Mouse (Mus musculus): Measurements from ENCODE around the gene Celsr1. TPM values are rescaled to one million over a fixed set of nuclear protein-coding genes. Genes with fewer than 3 reads are reported as not detected.

Gene Celsr1
- polyA plus RNA-seq, 1 experiment = 40.0 TPM

DNA sequence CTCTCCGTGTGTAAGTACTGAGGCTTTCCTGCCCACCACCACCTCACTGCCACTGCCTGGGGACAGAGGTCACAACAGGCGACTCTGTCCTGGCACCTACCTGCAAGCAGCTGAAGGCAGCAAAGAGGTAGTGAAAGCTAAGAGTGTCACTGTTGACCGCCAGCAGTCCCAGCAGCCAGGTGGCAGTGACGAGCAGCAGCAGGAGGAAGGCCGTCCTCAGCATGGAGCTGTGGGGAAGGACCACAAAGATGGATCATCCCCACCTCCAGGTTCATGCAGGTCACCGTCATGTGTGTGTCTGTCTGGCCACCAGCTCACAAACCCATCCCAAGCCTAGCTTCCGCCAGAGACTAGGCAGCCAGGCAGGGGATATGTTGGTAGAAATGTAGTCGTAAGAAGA, 129.8 kb downstream of the Celsr1 start:
- Histone ChIP-seq H3K4me1 (replicated peaks; ENCODE audit: control insufficient read depth, insufficient read depth, low read length) (peaks cover 4% of the 10 kb centered on the region), H3K36me3 (ENCODE audit: control insufficient read depth, insufficient read depth, low read length) (no peaks in the 10 kb centered on the region), H3K27me3 (ENCODE audit: control insufficient read depth, insufficient read depth, low read length) (no peaks in the 10 kb centered on the region), H3K27ac (ENCODE audit: control insufficient read depth, insufficient read depth, low read length) (no peak overlapping the region), H3K4me3 (ENCODE audit: control insufficient read depth, insufficient read depth, low read length) (no peak overlapping the region)
- WGBS = 91% methylated on average over 8 of the region's 8 CpGs
- no peak for DNase-seq
- TF ChIP-seq POLR2A (IDR thresholded peaks at IDR 0.05; ENCODE audit: control insufficient read depth, extremely low read depth, insufficient read depth, low read length, poor library complexity) = no peak
- TF ChIP-seq CTCF (IDR thresholded peaks at IDR 0.05; ENCODE audit: borderline replicate concordance, control insufficient read depth, extremely low read depth, insufficient read depth, low read length, poor library complexity) = peak; percentile 11; the same call in 1 of the 2 replicates

DNA sequence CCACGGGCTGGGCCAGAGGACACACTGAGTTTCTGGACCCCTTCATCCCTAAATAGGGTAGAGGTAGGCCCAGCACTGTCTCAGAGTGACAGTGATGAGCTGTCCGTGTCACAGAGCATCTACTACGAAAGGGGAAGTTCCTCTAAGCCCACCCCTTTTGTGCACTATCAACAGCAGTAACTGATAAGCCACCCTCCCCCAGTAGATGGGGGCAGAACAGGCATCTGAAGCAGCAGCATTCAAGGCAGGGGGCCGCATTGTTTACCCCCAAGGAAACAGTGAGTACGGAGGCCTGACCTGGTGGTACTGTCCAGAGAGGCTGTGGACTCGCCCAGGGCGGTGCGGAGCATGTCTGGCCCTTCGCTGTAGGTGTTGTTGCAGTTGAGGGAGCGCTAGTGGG, 131.1 kb downstream of the Celsr1 start:
- Histone ChIP-seq H3K4me3 (ENCODE audit: control insufficient read depth, insufficient read depth, low read length) (no peak overlapping the region), H3K36me3 (ENCODE audit: control insufficient read depth, insufficient read depth, low read length) (no peaks in the 10 kb centered on the region; the same call in 1 of the 2 replicates), H3K4me1 (replicated peaks; ENCODE audit: control insufficient read depth, insufficient read depth, low read length) (no peaks in the 10 kb centered on the region), H3K27ac (ENCODE audit: control insufficient read depth, insufficient read depth, low read length) (no peak overlapping the region), H3K27me3 (ENCODE audit: control insufficient read depth, insufficient read depth, low read length) (no peaks in the 10 kb centered on the region)
- WGBS = 94% methylated on average over 10 of the region's 10 CpGs
- TF ChIP-seq CTCF (IDR thresholded peaks at IDR 0.05; ENCODE audit: borderline replicate concordance, control insufficient read depth, extremely low read depth, insufficient read depth, low read length, poor library complexity) (no peak), POLR2A (IDR thresholded peaks at IDR 0.05; ENCODE audit: control insufficient read depth, extremely low read depth, insufficient read depth, low read length, poor library complexity) (no peak)
- DNase-seq = no peak

DNA sequence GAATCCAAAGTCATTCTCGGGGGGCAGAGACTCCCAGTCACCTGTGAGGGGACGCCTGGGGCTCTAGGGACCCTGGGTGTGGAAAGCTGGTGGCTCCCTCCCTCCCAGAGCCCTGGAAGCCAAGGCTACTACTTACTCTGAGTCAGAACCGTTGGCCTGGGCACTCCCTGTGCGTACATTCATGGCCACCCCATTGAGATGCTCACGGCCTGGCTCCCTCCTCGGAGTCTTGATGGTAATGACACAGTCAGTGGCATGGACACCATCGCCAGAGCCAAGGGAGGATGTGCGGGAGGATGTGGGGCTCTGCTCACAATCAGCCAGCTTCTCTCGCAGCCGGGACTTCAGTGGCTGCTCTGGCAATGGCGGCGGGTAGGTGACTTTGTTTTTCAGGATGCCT, 132.8 kb downstream of the Celsr1 start:
- no peaks in the 10 kb centered on the region for H3K27me3 ChIP-seq (ENCODE audit: control insufficient read depth, insufficient read depth, low read length)
- H3K27ac ChIP-seq (ENCODE audit: control insufficient read depth, insufficient read depth, low read length) = no peak overlapping the region
- H3K4me1 ChIP-seq (replicated peaks; ENCODE audit: control insufficient read depth, insufficient read depth, low read length) = no peaks in the 10 kb centered on the region
- 95% methylated on average over 12 of the region's 12 CpGs for WGBS
- no peaks in the 10 kb centered on the region; the same call in 1 of the 2 replicates for H3K36me3 ChIP-seq (ENCODE audit: control insufficient read depth, insufficient read depth, low read length)
- DNase-seq = no peak
- H3K4me3 ChIP-seq (ENCODE audit: control insufficient read depth, insufficient read depth, low read length) = no peak overlapping the region
- TF ChIP-seq CTCF (IDR thresholded peaks at IDR 0.05; ENCODE audit: borderline replicate concordance, control insufficient read depth, extremely low read depth, insufficient read depth, low read length, poor library complexity) = no peak
- TF ChIP-seq POLR2A (IDR thresholded peaks at IDR 0.05; ENCODE audit: control insufficient read depth, extremely low read depth, insufficient read depth, low read length, poor library complexity) = no peak

DNA sequence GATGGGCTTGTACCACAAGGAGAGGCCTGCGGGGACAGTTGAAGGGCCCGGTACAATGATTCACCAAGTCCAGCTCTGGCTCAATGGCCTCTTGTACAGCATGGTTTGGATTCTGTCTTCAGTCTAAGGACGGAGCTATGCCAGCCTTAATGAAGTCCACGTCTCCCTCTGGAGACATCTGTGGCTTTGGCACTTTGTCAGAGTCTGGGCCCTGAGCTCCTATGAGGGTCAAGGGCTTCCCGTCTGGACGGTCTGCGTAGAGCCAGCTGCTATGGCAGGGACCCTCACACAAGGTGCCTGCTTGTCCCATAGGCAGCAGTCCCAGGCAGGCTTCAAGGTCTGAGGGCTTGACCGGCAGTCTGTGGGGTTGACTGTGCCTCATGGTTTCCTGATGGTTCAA, 133.3 kb downstream of the Celsr1 start:
- Histone ChIP-seq H3K36me3 (ENCODE audit: control insufficient read depth, insufficient read depth, low read length) (no peaks in the 10 kb centered on the region; the same call in 1 of the 2 replicates), H3K27ac (ENCODE audit: control insufficient read depth, insufficient read depth, low read length) (no peak overlapping the region), H3K4me3 (ENCODE audit: control insufficient read depth, insufficient read depth, low read length) (no peak overlapping the region), H3K4me1 (replicated peaks; ENCODE audit: control insufficient read depth, insufficient read depth, low read length) (no peaks in the 10 kb centered on the region), H3K27me3 (ENCODE audit: control insufficient read depth, insufficient read depth, low read length) (no peaks in the 10 kb centered on the region)
- no peak for DNase-seq
- WGBS = 96% methylated on average over 8 of the region's 8 CpGs
- TF ChIP-seq CTCF (IDR thresholded peaks at IDR 0.05; ENCODE audit: borderline replicate concordance, control insufficient read depth, extremely low read depth, insufficient read depth, low read length, poor library complexity) = no peak
- no peak for TF ChIP-seq POLR2A (IDR thresholded peaks at IDR 0.05; ENCODE audit: control insufficient read depth, extremely low read depth, insufficient read depth, low read length, poor library complexity)

DNA sequence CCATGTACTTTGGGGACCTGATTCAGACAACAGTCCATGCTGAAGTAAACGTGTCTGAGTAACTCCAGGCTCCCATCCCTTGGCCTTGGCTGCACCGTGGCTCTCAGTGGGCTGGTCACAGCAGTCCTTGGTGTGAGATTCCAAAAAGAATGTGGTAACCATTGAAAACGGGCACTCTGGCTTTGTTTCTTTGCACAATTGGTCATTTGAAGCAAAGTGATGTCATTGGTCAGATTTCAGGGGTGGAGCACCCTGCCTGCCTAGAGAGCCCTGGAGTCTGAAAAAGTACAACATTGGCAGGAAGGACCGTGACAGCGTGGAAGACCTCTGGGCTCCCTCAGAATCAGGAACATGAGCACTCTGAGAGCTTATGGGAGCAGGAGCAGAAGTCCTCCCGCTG, 134.2 kb downstream of the Celsr1 start:
- no peak for DNase-seq
- WGBS = 95% methylated on average over 6 of the region's 6 CpGs

DNA sequence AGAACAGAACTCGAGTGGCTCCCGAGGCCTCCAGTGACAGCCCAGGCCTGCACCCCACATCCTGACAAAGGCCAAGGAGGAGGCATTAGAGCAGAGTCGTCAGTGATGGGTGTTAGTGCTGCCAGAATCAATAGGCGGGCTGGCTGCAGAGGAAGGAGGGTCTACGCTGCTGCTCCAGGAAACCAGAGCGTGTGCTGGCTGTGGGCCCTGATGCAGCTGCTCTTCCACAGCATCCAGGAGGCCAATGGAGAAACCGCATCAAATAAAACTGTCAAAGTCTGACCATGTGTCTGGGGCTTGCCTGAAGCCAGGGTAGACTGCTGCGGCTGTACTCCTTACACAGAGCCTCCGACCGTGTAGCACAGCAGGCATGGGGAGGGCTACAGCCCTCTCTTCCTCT, 136.5 kb downstream of the Celsr1 start:
- Histone ChIP-seq H3K27me3 (ENCODE audit: control insufficient read depth, insufficient read depth, low read length) (no peaks in the 10 kb centered on the region), H3K27ac (ENCODE audit: control insufficient read depth, insufficient read depth, low read length) (no peak overlapping the region), H3K36me3 (ENCODE audit: control insufficient read depth, insufficient read depth, low read length) (peaks cover 14% of the 10 kb centered on the region), H3K4me3 (ENCODE audit: control insufficient read depth, insufficient read depth, low read length) (no peak overlapping the region), H3K4me1 (replicated peaks; ENCODE audit: control insufficient read depth, insufficient read depth, low read length) (no peaks in the 10 kb centered on the region)
- WGBS = 49% methylated on average over 10 of the region's 10 CpGs
- no peak for DNase-seq
- TF ChIP-seq POLR2A (IDR thresholded peaks at IDR 0.05; ENCODE audit: control insufficient read depth, extremely low read depth, insufficient read depth, low read length, poor library complexity) (no peak), CTCF (IDR thresholded peaks at IDR 0.05; ENCODE audit: borderline replicate concordance, control insufficient read depth, extremely low read depth, insufficient read depth, low read length, poor library complexity) (no peak)

More for the DNA sequence above, 134.2 kb downstream of the Celsr1 start:
- H3K27ac ChIP-seq (ENCODE audit: control insufficient read depth, insufficient read depth, low read length) = no peak overlapping the region
- H3K27me3 ChIP-seq (ENCODE audit: control insufficient read depth, insufficient read depth, low read length) = no peaks in the 10 kb centered on the region
- H3K4me3 ChIP-seq (ENCODE audit: control insufficient read depth, insufficient read depth, low read length) = no peak overlapping the region
- H3K36me3 ChIP-seq (ENCODE audit: control insufficient read depth, insufficient read depth, low read length) = no peaks in the 10 kb centered on the region; the same call in 1 of the 2 replicates
- TF ChIP-seq POLR2A (IDR thresholded peaks at IDR 0.05; ENCODE audit: control insufficient read depth, extremely low read depth, insufficient read depth, low read length, poor library complexity) (no peak), CTCF (IDR thresholded peaks at IDR 0.05; ENCODE audit: borderline replicate concordance, control insufficient read depth, extremely low read depth, insufficient read depth, low read length, poor library complexity) (no peak)
- no peaks in the 10 kb centered on the region for H3K4me1 ChIP-seq (replicated peaks; ENCODE audit: control insufficient read depth, insufficient read depth, low read length)

DNA sequence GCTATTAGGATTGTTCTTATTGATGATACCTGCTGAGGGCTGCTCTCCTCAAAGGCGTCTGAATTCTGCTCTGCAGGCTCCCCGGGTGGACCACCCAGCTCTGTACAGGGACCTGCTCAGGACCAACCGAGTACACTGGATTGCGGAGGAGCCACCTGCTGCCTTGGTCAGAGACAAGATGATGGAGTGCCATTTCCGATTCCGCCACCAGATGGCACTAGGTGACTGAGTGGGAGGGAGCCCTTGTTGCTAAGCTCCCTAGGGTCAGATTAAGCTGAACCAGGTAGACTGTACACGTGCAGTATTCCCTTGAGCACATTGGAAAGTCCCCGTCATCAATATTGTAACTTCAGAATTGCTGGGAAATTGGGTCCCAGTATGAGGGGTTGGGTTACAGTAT, 137.3 kb downstream of the Celsr1 start:
- H3K36me3 ChIP-seq (ENCODE audit: control insufficient read depth, insufficient read depth, low read length) = peaks cover 14% of the 10 kb centered on the region
- WGBS = 27% methylated on average over 8 of the region's 8 CpGs
- no peaks in the 10 kb centered on the region for H3K27me3 ChIP-seq (ENCODE audit: control insufficient read depth, insufficient read depth, low read length)
- peak; percentile 89 for DNase-seq
- no peak overlapping the region for H3K4me3 ChIP-seq (ENCODE audit: control insufficient read depth, insufficient read depth, low read length)
- TF ChIP-seq POLR2A (IDR thresholded peaks at IDR 0.05; ENCODE audit: control insufficient read depth, extremely low read depth, insufficient read depth, low read length, poor library complexity) = no peak
- peak; percentile 85; the same call in 1 of the 2 replicates for TF ChIP-seq CTCF (IDR thresholded peaks at IDR 0.05; ENCODE audit: borderline replicate concordance, control insufficient read depth, extremely low read depth, insufficient read depth, low read length, poor library complexity)
- H3K4me1 ChIP-seq (replicated peaks; ENCODE audit: control insufficient read depth, insufficient read depth, low read length) = no peaks in the 10 kb centered on the region
- H3K27ac ChIP-seq (ENCODE audit: control insufficient read depth, insufficient read depth, low read length) = no peak overlapping the region
